Mouse (Mus musculus) hindbrain, embryonic 13.5 days (tissue): ENCODE results near the gene Myo5a. TPM values are rescaled to one million over a fixed set of nuclear protein-coding genes. Genes with fewer than 3 reads are reported as not detected.
"Not testable (repeated sequence)": the region's sequence is repeated elsewhere in the genome, so short reads cannot be mapped to it uniquely, and the experiment has no call there.

ENCODE experiments used
- ATAC-seq: fragments of 200-750 bp; cut with Nextera tagmentation; 2 replicates; pipeline ENCODE4 v1.8.0; 2017; ENCODE audit warnings: moderate TSS enrichment; ENCODE audit not compliant: low FRiP score
- H3K27ac ChIP-seq: fragments of 300-500 bp; sonication (generic); 2 replicates; pipeline ENCODE4 v1.5.1; 2015; ENCODE audit warnings: inconsistent platforms, mild to moderate bottlenecking, moderate library complexity
- H3K27me3 ChIP-seq: fragments of 300-500 bp; sonication (generic); 2 replicates; pipeline ENCODE4 v1.6.1; 2015; ENCODE audit warnings: mild to moderate bottlenecking, inconsistent platforms
- H3K36me3 ChIP-seq: fragments of 300-500 bp; sonication (generic); 2 replicates; pipeline ENCODE4 v1.6.1; 2015; ENCODE audit warnings: mild to moderate bottlenecking, inconsistent platforms
- H3K4me1 ChIP-seq: fragments of 300-500 bp; sonication (generic); replicated peaks from 2 replicates; pipeline ENCODE4 v1.6.1; 2015; ENCODE audit warnings: inconsistent platforms
- H3K4me2 ChIP-seq: fragments of 300-500 bp; sonication (generic); 2 replicates; pipeline ENCODE4 v1.6.1; 2015; ENCODE audit warnings: inconsistent platforms, mild to moderate bottlenecking, moderate library complexity
- H3K4me3 ChIP-seq: fragments of 300-500 bp; sonication (generic); 2 replicates; pipeline ENCODE4 v1.5.1; 2015; ENCODE audit warnings: mild to moderate bottlenecking, inconsistent platforms
- H3K9ac ChIP-seq: fragments of 300-500 bp; sonication (generic); 2 replicates; pipeline ENCODE4 v1.6.1; 2015; ENCODE audit warnings: mild to moderate bottlenecking, inconsistent platforms
- H3K9me3 ChIP-seq: fragments of 300-500 bp; sonication (generic); 2 replicates; pipeline ENCODE4 v1.6.1; 2016; ENCODE audit warnings: inconsistent platforms
- WGBS: fragments of 180-500 bp; shearing (Covaris S2); methylation state at CpG from one replicate; pipeline ENCODE4 v1.1.7; 2015; 5-methylcytosine and 5-hydroxymethylcytosine counted together
- polyA plus RNA-seq: library from polyadenylated mRNA; unstranded; fragments of >200 nt; fragmentation: Nextera tagmentation; extraction: Ambion mirVana; gene quantifications from 2 replicates; pipeline ENCODE4 v1.2.1, GENCODE M21; 2015

Gene Myo5a
- polyA plus RNA-seq, 1 experiment from 2014 or later: 30.0 TPM

- peak; percentile 39; the same call in 1 of the 2 replicates for ATAC-seq
Measured at GRCm38 (mm10) chr9:75243730-75244406, 173.1 kb downstream of the Myo5a start.

DNA sequence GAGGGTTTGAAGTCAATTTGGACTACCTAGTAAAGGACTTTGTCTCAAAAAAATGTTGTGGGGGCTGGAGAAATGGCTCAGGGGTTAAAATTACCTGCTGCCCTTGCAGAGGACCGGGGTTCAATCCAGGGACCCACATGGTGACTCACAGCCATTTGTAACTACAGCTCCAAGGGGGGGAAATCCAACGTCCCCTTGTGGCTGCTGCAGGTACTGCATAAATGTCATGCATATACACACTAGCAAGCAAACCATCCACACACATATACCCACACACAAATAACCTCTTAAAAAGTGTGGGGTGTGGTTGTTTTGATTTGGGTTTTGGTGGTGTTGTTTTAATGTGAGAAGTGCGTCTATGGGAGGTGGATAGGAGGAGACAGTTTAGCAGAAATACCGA, 173.7 kb downstream of the Myo5a start:
- peaks cover 12% of the 10 kb centered on the region; the same call in 1 of the 2 replicates for H3K4me1 ChIP-seq
- WGBS: 84% methylated on average over 4 of the region's 4 CpGs
- H3K4me3 ChIP-seq: no peak overlapping the region
- no peak overlapping the region for H3K4me2 ChIP-seq
- H3K9me3 ChIP-seq: no peaks in the 10 kb centered on the region
- no peak overlapping the region for H3K9ac ChIP-seq
- H3K27ac ChIP-seq: no peak overlapping the region
- H3K27me3 ChIP-seq: no peaks in the 10 kb centered on the region
- no peak for ATAC-seq
- no peaks in the 10 kb centered on the region for H3K36me3 ChIP-seq

More at GRCm38 (mm10) chr9:75243730-75244406, 173.1 kb downstream of the Myo5a start:
- WGBS: 38% methylated on average over 5 of the region's 5 CpGs
- no peak overlapping the region for H3K9ac ChIP-seq
- no peaks in the 10 kb centered on the region for H3K27me3 ChIP-seq
- no peak overlapping the region for H3K4me2 ChIP-seq
- H3K36me3 ChIP-seq: no peaks in the 10 kb centered on the region
- H3K9me3 ChIP-seq: no peaks in the 10 kb centered on the region
- peaks cover 12% of the 10 kb centered on the region; the same call in 1 of the 2 replicates for H3K4me1 ChIP-seq
- H3K27ac ChIP-seq: no peak overlapping the region; the same call in 1 of the 2 replicates
- H3K4me3 ChIP-seq: no peak overlapping the region

DNA sequence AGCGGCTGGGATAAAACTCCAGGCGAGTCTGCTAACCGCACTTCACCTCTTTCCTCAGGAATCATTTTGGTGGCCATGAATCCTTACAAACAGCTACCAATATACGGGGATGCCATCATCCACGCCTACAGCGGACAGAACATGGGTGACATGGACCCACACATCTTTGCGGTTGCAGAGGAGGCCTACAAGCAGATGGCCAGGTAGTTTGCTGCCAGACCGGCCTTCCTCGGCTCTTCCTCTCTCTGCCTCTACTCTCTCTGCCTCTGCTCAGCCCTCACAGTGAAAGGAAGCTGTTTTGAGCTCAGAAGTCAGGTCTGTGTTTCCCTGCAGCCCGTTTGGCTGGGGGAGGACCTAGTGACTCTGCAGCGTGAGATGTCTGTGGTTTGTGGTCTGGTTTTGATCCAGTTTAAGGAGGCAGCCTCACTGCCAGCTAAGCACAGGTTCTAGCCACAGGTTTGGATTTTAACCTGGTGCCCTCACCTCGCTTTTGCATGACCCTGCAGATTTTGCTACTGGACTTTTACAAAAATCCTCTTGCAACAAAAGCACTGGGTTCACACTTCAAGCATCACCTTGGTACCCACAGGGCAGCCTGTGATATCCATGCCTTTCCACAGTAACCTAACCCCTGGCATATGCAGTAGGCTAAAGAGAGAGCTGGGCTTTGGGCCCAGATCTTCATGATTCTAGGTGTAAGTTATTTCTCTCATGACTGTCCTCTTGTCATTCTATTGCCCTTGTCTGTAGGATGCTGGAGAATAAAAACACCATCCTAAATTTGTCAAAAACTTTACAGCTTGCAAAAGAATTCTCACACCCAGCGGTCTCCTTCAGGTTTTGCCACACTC, 175.5 kb downstream of the Myo5a start:
- Histone ChIP-seq H3K4me2 (no peak overlapping the region), H3K4me1 (peaks cover 12% of the 10 kb centered on the region; the same call in 1 of the 2 replicates), H3K27ac (no peak overlapping the region), H3K36me3 (no peaks in the 10 kb centered on the region), H3K9me3 (no peaks in the 10 kb centered on the region), H3K9ac (no peak overlapping the region), H3K4me3 (no peak overlapping the region), H3K27me3 (no peaks in the 10 kb centered on the region)
- ATAC-seq: no peak
- 90% methylated on average over 13 of the region's 13 CpGs for WGBS

DNA sequence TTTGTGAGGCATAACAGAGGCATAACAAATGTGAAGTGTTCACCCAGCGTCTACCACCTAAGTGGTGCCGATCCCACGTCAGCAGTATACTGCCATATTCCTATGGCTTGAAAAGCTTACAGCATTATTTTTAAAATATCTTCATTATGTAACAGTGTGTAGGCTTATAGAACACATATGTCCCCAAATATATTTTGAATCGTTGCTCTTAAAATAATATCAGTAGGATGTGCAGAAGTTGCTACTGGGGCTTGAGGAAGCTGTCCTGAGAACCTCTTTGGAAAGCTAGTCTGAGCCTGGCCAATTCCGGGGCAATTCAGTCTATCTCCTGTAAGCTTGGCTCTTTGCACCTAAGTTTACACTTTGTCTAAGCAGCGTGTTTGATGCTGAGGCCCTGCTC, 177.1 kb downstream of the Myo5a start:
- Histone ChIP-seq H3K36me3 (no peaks in the 10 kb centered on the region), H3K9me3 (no peaks in the 10 kb centered on the region), H3K9ac (no peak overlapping the region), H3K27me3 (no peaks in the 10 kb centered on the region), H3K27ac (no peak overlapping the region), H3K4me2 (no peak overlapping the region), H3K4me3 (no peak overlapping the region), H3K4me1 (peaks cover 12% of the 10 kb centered on the region; the same call in 1 of the 2 replicates)
- WGBS: 88% methylated on average over 6 of the region's 6 CpGs
- ATAC-seq: no peak

DNA sequence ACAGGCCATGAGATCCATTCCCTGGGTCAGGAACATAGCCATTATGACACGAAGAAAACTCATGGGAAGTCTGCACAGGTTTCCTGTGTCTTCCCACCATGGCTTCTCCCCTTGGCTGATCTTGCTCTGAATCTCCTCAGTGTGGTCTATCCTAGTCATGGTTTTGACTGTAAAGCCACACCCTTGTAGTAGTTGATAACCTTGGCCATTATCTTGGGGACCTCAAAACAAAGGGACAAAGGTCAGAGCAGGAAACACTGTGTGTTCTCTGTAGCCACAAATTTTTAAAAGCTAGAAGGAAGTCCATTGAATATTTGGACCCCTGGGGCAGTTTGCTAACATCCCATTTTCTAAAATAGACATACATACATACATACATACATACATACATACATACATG, 177.5 kb downstream of the Myo5a start:
- Histone ChIP-seq H3K27ac (no peak overlapping the region), H3K27me3 (no peaks in the 10 kb centered on the region), H3K9me3 (no peaks in the 10 kb centered on the region), H3K36me3 (no peaks in the 10 kb centered on the region), H3K4me2 (no peak overlapping the region), H3K9ac (no peak overlapping the region), H3K4me1 (peaks cover 9% of the 10 kb centered on the region; the same call in 1 of the 2 replicates), H3K4me3 (no peak overlapping the region)
- WGBS: 100% methylated on average over 1 of the region's 1 CpGs
- no peak for ATAC-seq

GRCm38 (mm10) chr9:75248874-75249273, 178.1 kb downstream of the Myo5a start:
- Histone ChIP-seq H3K27me3 (no peaks in the 10 kb centered on the region), H3K9ac (no peak overlapping the region), H3K4me3 (no peak overlapping the region), H3K4me1 (peaks cover 8% of the 10 kb centered on the region), H3K36me3 (no peaks in the 10 kb centered on the region), H3K9me3 (no peaks in the 10 kb centered on the region), H3K27ac (no peak overlapping the region), H3K4me2 (no peak overlapping the region)
- no peak for ATAC-seq

DNA sequence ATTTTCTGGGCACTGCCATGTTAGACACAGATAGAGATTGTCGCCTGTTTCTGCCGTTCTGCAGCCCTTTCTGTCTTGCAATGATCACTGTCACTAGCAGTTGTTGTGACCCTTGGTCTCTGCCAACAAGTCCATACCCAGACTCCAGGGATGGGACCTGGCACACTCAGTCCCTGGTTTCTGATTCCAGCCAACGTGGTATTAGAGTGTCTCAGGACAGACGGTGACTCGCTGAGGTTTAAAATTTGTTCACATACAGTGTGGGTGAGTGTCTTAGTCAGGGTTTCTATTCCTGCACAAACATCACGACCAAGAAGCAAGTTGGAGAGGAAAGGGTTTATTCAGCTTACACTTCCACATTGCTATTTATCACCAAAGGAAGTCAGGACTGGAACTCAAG, 182.3 kb downstream of the Myo5a start:
- WGBS: 80% methylated on average over 6 of the region's 6 CpGs
- 0 out of 2 replicates have a peak overlapping the region, but pooled peaks have one; percentile 89 for H3K27ac ChIP-seq

GRCm38 (mm10) chr9:75253766-75254165, 183.0 kb downstream of the Myo5a start:
- peaks cover 18% of the 10 kb centered on the region for H3K4me1 ChIP-seq
- no peaks in the 10 kb centered on the region for H3K9me3 ChIP-seq
- ATAC-seq: no peak
- H3K4me2 ChIP-seq: no peak overlapping the region
- H3K27me3 ChIP-seq: no peaks in the 10 kb centered on the region
- 40% methylated on average over 3 of the region's 3 CpGs for WGBS
- H3K36me3 ChIP-seq: no peaks in the 10 kb centered on the region
- no peak overlapping the region for H3K4me3 ChIP-seq
- H3K9ac ChIP-seq: no peak overlapping the region
- peak overlapping the region; percentile 89 for H3K27ac ChIP-seq

More for the DNA sequence above, 182.3 kb downstream of the Myo5a start:
- not testable (repeated sequence) for H3K9ac ChIP-seq, H3K27me3 ChIP-seq, H3K9me3 ChIP-seq, H3K36me3 ChIP-seq, H3K4me2 ChIP-seq, H3K4me3 ChIP-seq, ATAC-seq
- peaks cover 18% of the 10 kb centered on the region for H3K4me1 ChIP-seq

- no peaks in the 10 kb centered on the region for H3K9me3 ChIP-seq
- WGBS: 44% methylated on average over 13 of the region's 13 CpGs
- no peak overlapping the region for H3K4me3 ChIP-seq
- no peak overlapping the region for H3K4me2 ChIP-seq
- H3K27me3 ChIP-seq: no peaks in the 10 kb centered on the region
- H3K36me3 ChIP-seq: no peaks in the 10 kb centered on the region
- peaks cover 18% of the 10 kb centered on the region for H3K4me1 ChIP-seq
- peak; percentile 95 for ATAC-seq
- H3K27ac ChIP-seq: peak overlapping the region; percentile 89
- peak overlapping the region; percentile 19; the same call in 1 of the 2 replicates for H3K9ac ChIP-seq
Measured at GRCm38 (mm10) chr9:75254196-75254955, 183.6 kb downstream of the Myo5a start.

DNA sequence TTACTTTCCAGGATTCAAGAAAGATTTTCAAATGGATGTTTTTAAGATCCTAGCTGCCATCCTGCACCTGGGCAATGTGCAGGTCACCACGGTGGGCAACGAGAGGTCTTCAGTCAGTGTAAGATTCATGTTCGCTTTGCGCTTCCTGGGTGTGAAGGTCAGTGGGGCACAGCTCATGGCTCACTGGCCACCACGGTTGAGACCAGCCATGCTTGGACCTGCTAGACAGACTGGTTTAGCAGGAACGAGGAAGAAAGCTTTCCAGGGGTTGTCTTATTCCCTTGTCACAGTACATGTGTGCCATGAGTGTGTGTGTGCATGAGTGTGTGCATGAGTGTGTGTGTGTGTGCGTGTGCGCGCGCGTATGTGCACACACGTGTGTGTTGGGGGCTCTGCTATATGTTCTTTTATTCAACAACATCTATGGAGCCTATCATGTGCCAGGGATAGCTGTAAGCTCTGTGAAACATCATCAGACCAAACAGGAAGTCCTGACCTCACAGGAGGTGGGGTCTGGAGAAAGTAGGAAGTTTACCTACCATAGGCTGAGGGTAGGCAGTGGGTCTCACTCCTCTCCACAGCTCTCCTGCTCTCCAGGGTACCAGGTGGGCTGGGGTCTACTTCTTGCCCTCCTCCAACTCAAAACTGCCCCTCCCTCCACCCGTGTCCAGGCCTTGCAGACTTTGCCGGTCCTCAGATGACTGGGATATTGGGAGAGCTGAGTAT, 185.2 kb downstream of the Myo5a start:
- Histone ChIP-seq H3K9me3 (no peaks in the 10 kb centered on the region), H3K4me2 (no peak overlapping the region), H3K27me3 (no peaks in the 10 kb centered on the region), H3K9ac (no peak overlapping the region), H3K27ac (peak overlapping the region; percentile 89; the same call in 1 of the 2 replicates), H3K4me3 (no peak overlapping the region), H3K4me1 (peaks cover 24% of the 10 kb centered on the region), H3K36me3 (no peaks in the 10 kb centered on the region)
- 92% methylated on average over 14 of the region's 14 CpGs for WGBS
- no peak for ATAC-seq

DNA sequence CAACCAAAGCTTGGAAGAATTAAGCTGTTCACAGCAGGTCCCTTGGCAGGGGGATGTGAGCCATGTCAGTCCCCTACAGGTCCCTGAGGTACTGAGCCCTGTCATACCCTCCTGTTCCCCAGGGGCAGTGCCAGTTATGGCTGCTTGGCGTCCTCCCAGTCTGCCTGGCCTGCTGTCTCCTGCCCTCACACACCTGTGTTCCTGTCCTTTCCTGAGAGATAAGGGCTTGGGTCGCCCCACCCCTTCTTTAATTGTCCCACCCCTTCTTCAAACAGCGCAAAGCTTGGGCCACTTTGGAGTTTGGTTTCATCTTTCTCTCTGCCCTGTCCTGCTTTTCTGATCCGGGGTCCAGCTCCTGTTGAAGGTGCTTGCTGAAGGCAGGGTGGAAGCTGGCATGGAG, 188.0 kb downstream of the Myo5a start:
- 74% methylated on average over 4 of the region's 4 CpGs for WGBS
- no peak for ATAC-seq
- Histone ChIP-seq H3K27me3 (no peaks in the 10 kb centered on the region), H3K27ac (no peak overlapping the region), H3K4me3 (no peak overlapping the region), H3K9ac (no peak overlapping the region), H3K4me2 (no peak overlapping the region), H3K4me1 (peaks cover 38% of the 10 kb centered on the region), H3K9me3 (no peaks in the 10 kb centered on the region), H3K36me3 (no peaks in the 10 kb centered on the region)
